Mouse (Mus musculus) retina, postnatal 1 day (tissue): ENCODE results near the gene Gm8247.
"Not testable (repeated sequence)": the region's sequence is repeated elsewhere in the genome, so short reads cannot be mapped to it uniquely, and the experiment has no call there.

Source experiments
- DNase-seq: peaks from one replicate; pipeline ENCODE4 v3.0.0-alpha.2; 2012

Gene Gm8247

DNA sequence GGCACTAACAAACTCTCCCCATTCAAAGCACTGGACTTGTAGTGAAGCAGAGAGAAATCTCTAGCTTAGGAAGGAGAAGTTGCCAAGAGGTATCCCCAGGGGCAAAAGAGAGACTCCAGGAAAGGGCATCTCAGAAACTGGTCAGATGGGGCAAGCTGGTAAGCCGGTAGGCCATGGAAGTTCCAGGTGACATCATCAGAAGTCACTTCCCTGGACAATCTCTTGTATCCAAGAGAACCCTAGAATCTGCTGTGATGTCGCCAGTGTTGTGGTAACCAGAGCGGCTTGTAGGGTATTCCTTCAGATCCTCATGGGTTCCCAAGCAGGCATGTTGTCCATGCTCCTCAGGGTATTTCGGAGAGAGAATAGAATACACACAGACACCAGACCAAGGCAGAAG is at the start of gene Gm8247:
Gm8247 (plus strand) TSS at position 301 of the 400 bp plus-strand sequence.
- not testable (repeated sequence) for DNase-seq

DNA sequence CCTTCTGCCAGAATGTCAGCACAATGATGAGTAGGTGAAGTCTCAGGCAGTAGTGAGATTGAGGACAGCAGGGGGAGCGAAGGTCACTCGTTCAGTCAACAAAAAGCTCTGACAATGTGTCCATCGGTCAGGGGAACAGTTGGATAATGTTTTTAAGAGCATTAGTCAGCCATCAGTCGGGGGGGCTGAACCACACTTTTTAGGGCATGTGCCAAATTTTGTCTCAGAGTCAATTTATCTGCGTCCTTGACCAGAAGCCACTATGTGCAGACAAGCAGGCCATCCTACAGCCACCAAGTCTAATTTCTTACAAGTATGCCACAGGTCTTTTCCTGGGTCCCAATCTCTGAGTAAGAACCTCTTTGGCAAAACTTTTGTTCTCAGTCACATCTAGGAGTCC is 35.0 kb upstream of the Gm8247 start:
- not testable (repeated sequence) for DNase-seq

GRCm38 (mm10) chr14:44591765-44592164 is 8.8 kb downstream of the Gm8247 start:
- DNase-seq = not testable (repeated sequence)

- DNase-seq = not testable (repeated sequence)
Measured at GRCm38 (mm10) chr14:44627737-44628136, 44.8 kb downstream of the Gm8247 start, which contains the start of gene Gm5624. Gene Gm5624 (minus strand): TSS chr14:44627938.
